Mouse (Mus musculus): Measurements from ENCODE around the gene Timm13. TPM values are rescaled to one million over a fixed set of nuclear protein-coding genes. Genes with fewer than 3 reads are reported as not detected.

Gene Timm13
- polyA plus RNA-seq, 1 experiment from 2014 or later, result 338 TPM

DNA sequence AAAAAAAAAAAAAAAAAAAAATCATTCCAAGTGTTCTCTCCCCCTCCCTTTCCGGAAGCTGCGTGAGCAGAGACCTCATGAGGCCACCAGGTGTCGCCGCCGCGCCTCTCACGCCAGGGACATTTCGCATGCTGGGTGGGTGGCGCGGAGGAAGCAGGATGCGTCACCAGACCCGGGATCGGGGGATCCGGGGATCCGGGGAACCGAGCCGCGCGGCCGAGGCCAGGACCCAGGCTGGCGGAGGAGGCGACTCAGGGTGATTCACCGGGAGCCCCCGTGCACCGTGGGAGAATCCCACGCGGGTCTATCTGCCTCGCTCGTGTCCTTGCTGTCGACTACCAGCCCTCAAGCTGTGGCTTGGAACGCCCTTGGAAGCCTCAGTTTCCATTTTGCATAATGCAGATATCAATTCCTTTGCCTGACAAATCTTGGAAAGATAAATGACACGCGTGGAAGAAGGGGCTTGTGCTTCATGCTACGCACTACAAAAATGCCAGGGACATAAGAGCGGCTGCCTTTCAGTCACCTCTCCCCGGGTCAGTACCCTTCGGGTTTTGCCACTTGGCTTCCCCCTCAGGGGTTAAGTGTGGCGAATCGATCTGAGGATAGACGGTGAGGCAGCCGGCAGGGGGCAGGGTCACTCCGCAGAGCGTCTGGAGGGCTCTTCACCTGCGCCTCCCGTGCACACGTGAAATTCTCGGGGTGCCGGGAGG is 28.0 kb upstream of the Timm13 start:
- Histone ChIP-seq H3K27ac (replicated peaks in 1 of 2; ENCODE audit: control insufficient read depth in 1 of 2, insufficient read depth in 1 of 2, low read depth in 2 of 2, low read length in 2 of 2) (peak overlapping the region; percentile 95 to 96), H3K36me3 (ENCODE audit: control insufficient read depth, insufficient read depth, low read length) (no peaks in the 10 kb centered on the region; the same call in 1 of the 2 replicates), H3K4me1 (ENCODE audit: control insufficient read depth in 2 of 2, insufficient read depth in 2 of 2, low read length in 2 of 2) (peaks cover 22 to 34% of the 10 kb centered on the region in 2 experiments), H3K9ac (ENCODE audit: low read length) (peak overlapping the region; percentile 85), H3K27me3 (ENCODE audit: control insufficient read depth, insufficient read depth, low read length) (no peaks in the 10 kb centered on the region), H3K9me3 (ENCODE audit: control insufficient read depth, low read length) (no peaks in the 10 kb centered on the region), H3K4me2 (ENCODE audit: low read length) (peak overlapping the region; percentile 98), H3K4me3 (ENCODE audit: control insufficient read depth in 1 of 2, insufficient read depth in 1 of 2, low read depth in 1 of 2, low read length in 2 of 2) (peak overlapping the region; percentile 60 to 85)
- under 1% methylated on average over 48 of the region's 48 CpGs for WGBS
- ATAC-seq (ENCODE audit: insufficient number of reproducible peaks, insufficient read depth, low FRiP score, low read depth), result peak; percentile 18; the same call in 1 of the 2 replicates

DNA sequence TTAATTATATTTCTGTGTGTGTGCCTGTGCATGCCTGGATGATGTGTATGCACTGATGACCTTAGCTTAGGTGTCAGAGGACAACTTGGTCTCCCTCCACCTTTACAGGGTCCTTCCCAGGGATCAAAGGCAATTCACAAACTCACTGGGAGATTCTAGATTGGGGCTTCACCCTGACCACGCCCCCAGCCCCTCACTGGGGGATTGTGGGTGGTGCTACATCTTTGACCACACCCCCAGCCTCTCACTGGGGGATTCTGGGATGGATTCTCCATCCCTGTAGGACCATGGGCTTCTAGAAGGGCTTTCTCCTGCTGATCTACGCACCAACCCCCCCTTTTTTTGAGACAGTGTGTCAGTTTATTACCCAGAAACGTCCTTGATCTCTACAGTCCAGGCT is 24.7 kb upstream of the Timm13 start:
- no peaks in the 10 kb centered on the region for H3K27me3 ChIP-seq (ENCODE audit: control insufficient read depth, insufficient read depth, low read length)
- H3K9me3 ChIP-seq (ENCODE audit: control insufficient read depth, low read length), result no peaks in the 10 kb centered on the region
- H3K9ac ChIP-seq (ENCODE audit: low read length), result no peak overlapping the region
- H3K27ac ChIP-seq (replicated peaks in 1 of 2; ENCODE audit: control insufficient read depth in 1 of 2, insufficient read depth in 1 of 2, low read depth in 2 of 2, low read length in 2 of 2), result no peak overlapping the region
- ATAC-seq (ENCODE audit: insufficient number of reproducible peaks, insufficient read depth, low FRiP score, low read depth), result no peak
- WGBS, result 46% methylated on average over 3 of the region's 3 CpGs
- H3K36me3 ChIP-seq (ENCODE audit: control insufficient read depth, insufficient read depth, low read length), result no peaks in the 10 kb centered on the region
- no peak overlapping the region for H3K4me2 ChIP-seq (ENCODE audit: low read length)
- peaks cover 9 to 14% of the 10 kb centered on the region in 2 experiments; a peak in 3 of 4 replicates for H3K4me1 ChIP-seq (ENCODE audit: control insufficient read depth in 2 of 2, insufficient read depth in 2 of 2, low read length in 2 of 2)
- no peak overlapping the region for H3K4me3 ChIP-seq (ENCODE audit: control insufficient read depth in 1 of 2, insufficient read depth in 1 of 2, low read depth in 1 of 2, low read length in 2 of 2)

DNA sequence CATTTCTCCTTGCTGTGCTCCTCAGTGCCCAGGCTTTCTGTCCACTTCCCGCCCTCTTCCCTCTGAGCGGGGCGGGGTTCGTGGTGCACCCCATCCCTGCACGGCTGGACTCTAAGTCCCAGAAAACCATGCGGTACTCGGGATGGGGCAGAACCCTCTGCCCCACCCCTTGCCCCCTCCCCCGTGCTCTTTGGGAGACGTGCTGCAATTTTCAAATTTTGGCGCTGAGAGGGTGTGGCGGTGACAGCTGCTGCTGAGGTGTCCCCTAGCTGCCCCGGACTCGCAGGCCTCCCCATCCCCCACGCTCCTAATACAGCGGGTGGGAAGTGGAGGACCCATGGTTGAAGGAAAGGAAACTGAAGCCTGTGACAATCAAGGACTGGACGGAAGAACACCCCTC is 21.2 kb upstream of the Timm13 start:
- peaks cover 11 to 17% of the 10 kb centered on the region in 2 experiments for H3K4me1 ChIP-seq (ENCODE audit: control insufficient read depth in 2 of 2, insufficient read depth in 2 of 2, low read length in 2 of 2)
- peak overlapping the region; percentile 8 to 58; a peak in 3 of 4 replicates for H3K27ac ChIP-seq (replicated peaks in 1 of 2; ENCODE audit: control insufficient read depth in 1 of 2, insufficient read depth in 1 of 2, low read depth in 2 of 2, low read length in 2 of 2)
- H3K9ac ChIP-seq (ENCODE audit: low read length), result peak overlapping the region; percentile 70
- WGBS, result 4% methylated on average over 16 of the region's 16 CpGs
- ATAC-seq (ENCODE audit: insufficient number of reproducible peaks, insufficient read depth, low FRiP score, low read depth), result peak; percentile 22; the same call in 1 of the 2 replicates
- H3K9me3 ChIP-seq (ENCODE audit: control insufficient read depth, low read length), result no peaks in the 10 kb centered on the region
- H3K4me2 ChIP-seq (ENCODE audit: low read length), result peak overlapping the region; percentile 71
- no peaks in the 10 kb centered on the region for H3K36me3 ChIP-seq (ENCODE audit: control insufficient read depth, insufficient read depth, low read length)
- H3K27me3 ChIP-seq (ENCODE audit: control insufficient read depth, insufficient read depth, low read length), result no peaks in the 10 kb centered on the region
- peak overlapping the region; percentile 37 for H3K4me3 ChIP-seq (ENCODE audit: control insufficient read depth in 1 of 2, insufficient read depth in 1 of 2, low read depth in 1 of 2, low read length in 2 of 2)

DNA sequence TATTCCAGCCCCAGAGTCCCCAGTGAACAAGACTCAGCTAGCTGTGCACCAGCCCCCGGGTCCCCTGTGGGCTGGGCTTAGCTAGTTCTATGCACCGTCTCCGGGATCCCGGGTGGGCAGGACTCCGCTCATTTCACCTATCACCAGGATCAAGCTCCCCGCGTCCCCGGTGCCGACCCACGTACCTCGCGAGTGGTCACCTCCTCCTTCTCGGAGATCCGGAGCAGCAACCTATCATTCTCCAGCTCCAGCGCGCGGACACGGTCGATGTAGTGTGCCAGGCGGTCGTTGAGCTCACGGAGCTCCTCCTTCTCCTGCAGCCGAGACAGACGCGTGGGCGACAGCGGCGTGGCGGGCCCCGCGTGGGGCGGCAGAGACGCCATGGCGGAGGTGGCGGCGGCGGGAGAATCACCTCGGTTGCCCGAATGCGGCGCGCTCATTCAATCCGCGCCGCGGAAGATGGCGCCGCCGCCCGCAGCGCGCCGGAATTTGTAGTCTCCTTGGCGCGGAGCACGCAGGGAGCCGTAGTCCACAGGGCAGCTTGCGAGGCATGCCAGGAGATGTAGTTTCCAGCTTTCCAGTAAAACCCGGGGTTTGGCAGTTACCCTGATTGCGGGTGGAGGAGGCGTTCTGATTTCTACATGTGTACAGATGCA is 17.1 kb upstream of the Timm13 start, which contains the start of gene Lmnb2:
Lmnb2 (minus strand) TSS at position 467 of the 656 bp plus-strand sequence.
- Histone ChIP-seq H3K27ac (replicated peaks in 1 of 2; ENCODE audit: control insufficient read depth in 1 of 2, insufficient read depth in 1 of 2, low read depth in 2 of 2, low read length in 2 of 2) (peak within 1 kb of the TSS; percentile 16 to 64; a peak in 3 of 4 replicates), H3K4me3 (ENCODE audit: control insufficient read depth in 1 of 2, insufficient read depth in 1 of 2, low read depth in 1 of 2, low read length in 2 of 2) (peak within 1 kb of the TSS; percentile 86 to 95), H3K9me3 (ENCODE audit: control insufficient read depth, low read length) (no peaks in the 10 kb centered on the region), H3K4me2 (ENCODE audit: low read length) (peak within 1 kb of the TSS; percentile 97), H3K27me3 (ENCODE audit: control insufficient read depth, insufficient read depth, low read length) (no peaks in the 10 kb centered on the region), H3K36me3 (ENCODE audit: control insufficient read depth, insufficient read depth, low read length) (peaks cover 5% of the 10 kb centered on the region; the same call in 1 of the 2 replicates), H3K4me1 (ENCODE audit: control insufficient read depth in 2 of 2, insufficient read depth in 2 of 2, low read length in 2 of 2) (peaks cover 11 to 26% of the 10 kb centered on the region in 2 experiments), H3K9ac (ENCODE audit: low read length) (peak within 1 kb of the TSS; percentile 92)
- WGBS, result under 1% methylated on average over 61 of the region's 61 CpGs
- no peak for ATAC-seq (ENCODE audit: insufficient number of reproducible peaks, insufficient read depth, low FRiP score, low read depth)

DNA sequence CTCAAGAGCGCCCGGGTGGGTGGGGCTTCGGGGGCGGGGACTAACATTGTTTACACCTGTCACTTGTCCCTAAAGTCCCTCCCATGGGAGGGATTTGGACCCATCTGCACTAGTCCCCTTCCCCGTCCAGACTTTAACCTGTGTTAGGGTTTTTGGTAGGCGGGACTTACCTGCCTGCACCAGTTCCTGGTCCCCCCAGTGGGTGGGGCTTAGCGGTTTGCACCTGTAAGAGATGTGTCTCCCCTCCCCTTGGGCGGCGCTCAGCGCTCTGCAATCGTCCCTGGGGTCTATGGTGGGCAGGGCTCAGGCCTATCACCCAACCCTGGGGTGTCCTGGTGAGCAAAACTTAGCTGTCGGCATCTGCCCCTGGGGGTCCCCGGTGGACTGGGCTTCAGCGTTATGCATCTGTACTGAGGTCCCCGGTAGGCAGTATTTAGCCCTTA is 16.6 kb upstream of the Timm13 start:
- Histone ChIP-seq H3K4me2 (ENCODE audit: low read length) (peak overlapping the region; percentile 97), H3K27me3 (ENCODE audit: control insufficient read depth, insufficient read depth, low read length) (no peaks in the 10 kb centered on the region), H3K4me3 (ENCODE audit: control insufficient read depth in 1 of 2, insufficient read depth in 1 of 2, low read depth in 1 of 2, low read length in 2 of 2) (peak overlapping the region; percentile 86 to 95), H3K27ac (replicated peaks in 1 of 2; ENCODE audit: control insufficient read depth in 1 of 2, insufficient read depth in 1 of 2, low read depth in 2 of 2, low read length in 2 of 2) (peak overlapping the region in 1 of 2 experiments; percentile 64; a peak in 2 of 4 replicates), H3K9me3 (ENCODE audit: control insufficient read depth, low read length) (no peaks in the 10 kb centered on the region), H3K9ac (ENCODE audit: low read length) (peak overlapping the region; percentile 92), H3K36me3 (ENCODE audit: control insufficient read depth, insufficient read depth, low read length) (peaks cover 9% of the 10 kb centered on the region; the same call in 1 of the 2 replicates), H3K4me1 (ENCODE audit: control insufficient read depth in 2 of 2, insufficient read depth in 2 of 2, low read length in 2 of 2) (peaks cover 7 to 23% of the 10 kb centered on the region in 2 experiments)
- 1% methylated on average over 15 of the region's 15 CpGs for WGBS
- no peak for ATAC-seq (ENCODE audit: insufficient number of reproducible peaks, insufficient read depth, low FRiP score, low read depth)

DNA sequence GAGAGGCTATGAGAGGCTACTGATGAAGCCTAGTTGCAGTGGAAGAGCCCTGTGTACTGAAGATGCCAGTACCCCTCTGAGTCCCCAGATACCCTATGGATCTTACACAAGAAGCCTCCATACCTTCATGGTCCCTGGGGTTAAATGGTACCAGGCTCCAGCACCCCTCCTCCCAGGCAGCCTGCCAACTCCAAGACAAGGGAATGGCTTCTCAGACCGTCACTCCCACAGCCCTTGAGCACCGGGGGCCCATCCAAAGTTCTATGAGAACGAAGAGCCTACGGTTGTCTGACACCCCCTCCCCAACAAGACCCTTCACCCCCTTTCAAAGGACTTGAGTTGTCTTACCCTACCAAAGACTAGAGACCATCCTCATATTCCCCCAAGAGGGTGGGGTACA is 15.0 kb upstream of the Timm13 start:
- 80% methylated on average over 4 of the region's 4 CpGs for WGBS
- ATAC-seq (ENCODE audit: insufficient number of reproducible peaks, insufficient read depth, low FRiP score, low read depth), result no peak
- H3K36me3 ChIP-seq (ENCODE audit: control insufficient read depth, insufficient read depth, low read length), result peaks cover 23% of the 10 kb centered on the region

DNA sequence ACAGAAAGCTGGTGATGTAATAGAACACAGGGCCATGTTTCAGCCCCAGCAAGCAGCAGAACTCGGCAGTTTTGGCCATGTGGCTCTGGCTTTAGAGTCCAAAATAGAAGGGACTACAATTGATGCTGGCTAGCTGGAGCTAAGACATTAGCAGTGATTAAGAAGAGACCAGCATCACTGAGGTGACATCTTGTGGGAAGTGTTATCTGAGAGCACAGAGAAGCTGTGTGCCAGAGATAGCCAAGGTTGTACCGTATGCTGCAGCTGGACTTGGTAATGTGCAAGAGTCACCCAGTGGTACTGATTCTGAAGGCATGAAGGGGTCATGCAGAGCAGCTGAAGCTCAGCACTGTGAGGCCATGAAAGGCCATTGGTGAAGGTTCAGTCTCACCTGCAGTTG is 14.5 kb upstream of the Timm13 start:
- no peak for ATAC-seq (ENCODE audit: insufficient number of reproducible peaks, insufficient read depth, low FRiP score, low read depth)
- no peak overlapping the region for H3K27ac ChIP-seq (replicated peaks in 1 of 2; ENCODE audit: control insufficient read depth in 1 of 2, insufficient read depth in 1 of 2, low read depth in 2 of 2, low read length in 2 of 2)
- no peak overlapping the region for H3K4me3 ChIP-seq (ENCODE audit: control insufficient read depth in 1 of 2, insufficient read depth in 1 of 2, low read depth in 1 of 2, low read length in 2 of 2)
- H3K27me3 ChIP-seq (ENCODE audit: control insufficient read depth, insufficient read depth, low read length), result no peaks in the 10 kb centered on the region
- H3K9me3 ChIP-seq (ENCODE audit: control insufficient read depth, low read length), result no peaks in the 10 kb centered on the region
- peaks cover 2 to 15% of the 10 kb centered on the region in 2 experiments for H3K4me1 ChIP-seq (ENCODE audit: control insufficient read depth in 2 of 2, insufficient read depth in 2 of 2, low read length in 2 of 2)
- H3K9ac ChIP-seq (ENCODE audit: low read length), result no peak overlapping the region
- H3K36me3 ChIP-seq (ENCODE audit: control insufficient read depth, insufficient read depth, low read length), result peaks cover 28% of the 10 kb centered on the region
- no peak overlapping the region for H3K4me2 ChIP-seq (ENCODE audit: low read length)
- WGBS, result 77% methylated on average over 2 of the region's 2 CpGs

More for the DNA sequence above, 15.0 kb upstream of the Timm13 start:
- Histone ChIP-seq H3K4me2 (ENCODE audit: low read length) (no peak overlapping the region), H3K4me1 (ENCODE audit: control insufficient read depth in 2 of 2, insufficient read depth in 2 of 2, low read length in 2 of 2) (peaks cover 2 to 15% of the 10 kb centered on the region in 2 experiments), H3K27ac (replicated peaks in 1 of 2; ENCODE audit: control insufficient read depth in 1 of 2, insufficient read depth in 1 of 2, low read depth in 2 of 2, low read length in 2 of 2) (no peak overlapping the region), H3K4me3 (ENCODE audit: control insufficient read depth in 1 of 2, insufficient read depth in 1 of 2, low read depth in 1 of 2, low read length in 2 of 2) (no peak overlapping the region), H3K9me3 (ENCODE audit: control insufficient read depth, low read length) (no peaks in the 10 kb centered on the region), H3K27me3 (ENCODE audit: control insufficient read depth, insufficient read depth, low read length) (no peaks in the 10 kb centered on the region), H3K9ac (ENCODE audit: low read length) (no peak overlapping the region)
